Mouse (Mus musculus) heart, embryonic 13.5 days (tissue): ENCODE measurements around the gene Ube2v1. TPM values are rescaled to one million over a fixed set of nuclear protein-coding genes. Genes with fewer than 3 reads are reported as not detected.
"Not testable (repeated sequence)": the region's sequence is repeated elsewhere in the genome, so short reads cannot be mapped to it uniquely, and the experiment has no call there.

Source experiments
- ATAC-seq: fragments of 200-750 bp; cut with Nextera tagmentation; 2 replicates; pipeline ENCODE4 v1.8.0; 2017; ENCODE audit warnings: moderate TSS enrichment; ENCODE audit not compliant: insufficient number of reproducible peaks, low FRiP score, low TSS enrichment; ENCODE audit errors: extremely low read depth
- H3K27ac ChIP-seq: fragments of 300-500 bp; sonication (generic); replicated peaks from 2 replicates; pipeline ENCODE4 v1.5.1; 2015; ENCODE audit warnings: moderate library complexity, mild to moderate bottlenecking, inconsistent platforms
- H3K27me3 ChIP-seq: fragments of 300-500 bp; sonication (generic); replicated peaks from 2 replicates; pipeline ENCODE4 v1.6.1; 2015; ENCODE audit warnings: mild to moderate bottlenecking, inconsistent platforms
- H3K36me3 ChIP-seq: fragments of 300-500 bp; sonication (generic); 2 replicates; pipeline ENCODE4 v1.6.1; 2015; ENCODE audit warnings: mild to moderate bottlenecking, inconsistent platforms
- H3K4me1 ChIP-seq: fragments of 300-500 bp; sonication (generic); 2 replicates; pipeline ENCODE4 v1.6.1; 2015; ENCODE audit warnings: inconsistent platforms
- H3K4me2 ChIP-seq: fragments of 300-500 bp; sonication (generic); 2 replicates; pipeline ENCODE4 v1.6.1; 2015; ENCODE audit warnings: inconsistent platforms, mild to moderate bottlenecking, moderate library complexity
- H3K4me3 ChIP-seq: fragments of 300-500 bp; sonication (generic); 2 replicates; pipeline ENCODE4 v1.5.1; 2015; ENCODE audit warnings: moderate library complexity, mild to moderate bottlenecking, inconsistent platforms
- H3K9ac ChIP-seq: fragments of 300-500 bp; sonication (generic); 2 replicates; pipeline ENCODE4 v1.6.1; 2015; ENCODE audit warnings: inconsistent platforms, mild to moderate bottlenecking, moderate library complexity
- H3K9me3 ChIP-seq: fragments of 300-500 bp; sonication (generic); 2 replicates; pipeline ENCODE4 v1.6.1; 2016; ENCODE audit warnings: inconsistent platforms
- WGBS: fragments of 180-500 bp; shearing (Covaris S2); methylation state at CpG from one replicate; pipeline ENCODE4 v1.1.7; 2015; ENCODE audit warnings: mixed read lengths; 5-methylcytosine and 5-hydroxymethylcytosine counted together
- polyA plus RNA-seq: library from polyadenylated mRNA; unstranded; fragments of >200 nt; fragmentation: Nextera tagmentation; extraction: Ambion mirVana; gene quantifications from 2 replicates; pipeline ENCODE4 v1.2.1, GENCODE M21; 2015

Gene Ube2v1
- polyA plus RNA-seq, 1 experiment from 2014 or later, result 216 TPM

DNA sequence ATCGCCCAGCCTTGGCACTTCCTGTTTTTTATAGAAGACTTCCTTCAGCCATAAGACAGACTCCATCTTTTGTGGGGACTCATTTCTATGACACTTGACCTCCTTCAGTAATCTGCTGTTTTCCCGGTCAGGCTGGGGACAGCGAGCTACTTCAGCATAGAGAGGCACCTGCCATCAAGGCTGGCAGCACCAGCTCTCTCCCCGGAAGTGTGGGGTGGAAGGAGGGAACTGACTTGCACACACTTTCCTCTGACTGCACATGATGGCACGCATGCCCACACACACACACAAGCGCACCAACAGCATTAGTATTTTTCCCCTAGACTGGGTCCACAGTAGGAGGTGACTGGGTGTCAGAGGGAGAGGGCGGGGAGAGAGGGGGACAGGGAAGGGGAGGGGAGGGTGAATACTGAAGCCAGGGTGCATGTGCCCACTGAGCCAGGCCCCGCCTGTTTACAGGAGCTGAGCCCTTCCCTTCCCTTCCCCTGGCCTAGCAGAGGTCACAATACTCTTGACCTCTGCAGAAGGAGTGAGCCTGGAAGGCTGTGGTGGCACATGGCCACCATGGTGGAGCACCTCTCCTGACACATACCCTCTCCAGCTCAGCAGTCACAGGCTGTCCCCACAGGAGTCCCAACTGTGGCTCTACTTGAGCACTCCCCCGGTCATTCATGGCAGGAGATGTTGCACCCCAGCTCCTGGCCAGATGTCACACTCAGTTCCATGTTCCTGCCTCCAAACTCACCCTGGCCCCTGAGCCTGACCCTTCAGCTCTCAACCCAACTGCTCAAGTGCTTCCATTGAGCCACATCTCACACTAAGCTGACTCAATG lies 10.4 kb downstream of the Ube2v1 start:
- Histone ChIP-seq H3K4me3 (no peak overlapping the region), H3K27me3 (no peaks in the 10 kb centered on the region), H3K9me3 (no peaks in the 10 kb centered on the region), H3K36me3 (peaks cover 38% of the 10 kb centered on the region), H3K4me2 (no peak overlapping the region), H3K27ac (peak overlapping the region; percentile 54), H3K4me1 (peaks cover 61% of the 10 kb centered on the region), H3K9ac (peak overlapping the region; percentile 44; the same call in 1 of the 2 replicates)
- ATAC-seq, result no peak
- WGBS, result 67% methylated on average over 9 of the region's 9 CpGs

DNA sequence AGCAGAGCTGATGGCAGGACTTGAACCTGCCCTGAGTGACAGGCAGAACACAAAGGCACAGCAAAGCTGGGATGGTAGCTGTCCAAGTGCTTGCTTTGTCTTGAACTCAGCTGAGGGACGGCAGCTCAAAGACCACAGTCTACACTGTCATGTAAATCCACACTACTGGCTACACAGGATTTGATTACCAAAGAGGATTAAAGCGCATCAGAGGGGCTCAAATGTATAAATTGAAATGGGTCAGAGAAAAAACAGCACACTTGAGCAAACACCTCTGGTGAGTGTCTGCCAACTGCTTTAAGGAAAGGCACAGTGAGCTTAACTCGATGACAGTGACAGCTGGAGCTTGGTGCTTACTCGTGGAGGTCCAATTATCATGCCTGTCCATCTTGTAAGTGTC lies 14.4 kb downstream of the Ube2v1 start:
- peaks cover 34% of the 10 kb centered on the region for H3K4me1 ChIP-seq
- H3K4me2 ChIP-seq, result no peak overlapping the region
- no peak overlapping the region for H3K9ac ChIP-seq
- no peak for ATAC-seq
- no peak overlapping the region for H3K27ac ChIP-seq
- no peak overlapping the region for H3K4me3 ChIP-seq
- H3K27me3 ChIP-seq, result no peaks in the 10 kb centered on the region
- H3K36me3 ChIP-seq, result peaks cover 67% of the 10 kb centered on the region
- 57% methylated on average over 4 of the region's 4 CpGs for WGBS
- no peaks in the 10 kb centered on the region for H3K9me3 ChIP-seq

DNA sequence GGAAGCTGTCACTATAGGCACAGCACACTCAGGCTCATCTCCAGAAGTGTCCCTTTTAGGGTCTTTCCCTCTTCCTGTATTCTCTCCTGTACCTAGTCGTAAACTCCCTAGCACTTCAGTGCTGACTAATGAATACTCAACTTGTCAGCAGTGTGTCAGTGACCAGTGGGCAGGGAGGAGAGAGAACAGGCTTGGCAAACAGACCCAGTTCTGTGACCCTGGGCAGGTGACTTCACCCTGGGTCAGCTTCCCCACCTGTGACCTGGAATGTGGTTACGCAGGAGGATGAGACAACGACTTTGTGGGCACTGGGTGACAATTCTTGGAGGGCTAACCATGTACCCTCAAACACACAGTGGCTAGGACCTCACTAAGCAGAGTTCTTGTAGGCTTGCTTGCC lies 14.9 kb downstream of the Ube2v1 start:
- Histone ChIP-seq H3K27ac (no peak overlapping the region), H3K4me1 (peaks cover 30% of the 10 kb centered on the region), H3K9me3 (no peaks in the 10 kb centered on the region), H3K4me3 (no peak overlapping the region), H3K27me3 (no peaks in the 10 kb centered on the region), H3K4me2 (no peak overlapping the region), H3K36me3 (peaks cover 71% of the 10 kb centered on the region), H3K9ac (no peak overlapping the region)
- 79% methylated on average over 3 of the region's 3 CpGs for WGBS
- no peak for ATAC-seq

DNA sequence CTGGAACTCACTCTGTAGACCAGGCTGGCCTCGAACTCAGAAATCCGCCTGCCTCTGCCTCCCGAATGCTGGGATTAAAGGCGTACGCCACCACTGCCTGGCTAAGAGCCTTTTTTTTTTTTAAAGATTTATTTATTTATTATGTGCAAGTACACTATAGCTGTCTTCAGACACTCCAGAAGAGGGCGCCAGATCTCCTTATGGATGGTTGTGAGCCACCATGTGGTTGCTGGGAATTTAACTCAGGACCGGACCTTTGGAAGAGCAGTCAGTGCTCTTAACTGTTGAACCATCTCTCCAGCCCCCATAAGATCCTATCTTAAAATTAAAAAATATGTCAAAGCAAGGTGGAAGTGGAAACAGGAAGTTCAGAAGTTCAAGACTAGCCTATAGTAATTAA lies 18.6 kb downstream of the Ube2v1 start:
- not testable (repeated sequence) for H3K9ac ChIP-seq, H3K4me2 ChIP-seq, H3K4me3 ChIP-seq, H3K27ac ChIP-seq, H3K27me3 ChIP-seq, H3K9me3 ChIP-seq, ATAC-seq
- H3K4me1 ChIP-seq, result peaks cover 22% of the 10 kb centered on the region
- 90% methylated on average over 7 of the region's 7 CpGs for WGBS
- H3K36me3 ChIP-seq, result peaks cover 82% of the 10 kb centered on the region

DNA sequence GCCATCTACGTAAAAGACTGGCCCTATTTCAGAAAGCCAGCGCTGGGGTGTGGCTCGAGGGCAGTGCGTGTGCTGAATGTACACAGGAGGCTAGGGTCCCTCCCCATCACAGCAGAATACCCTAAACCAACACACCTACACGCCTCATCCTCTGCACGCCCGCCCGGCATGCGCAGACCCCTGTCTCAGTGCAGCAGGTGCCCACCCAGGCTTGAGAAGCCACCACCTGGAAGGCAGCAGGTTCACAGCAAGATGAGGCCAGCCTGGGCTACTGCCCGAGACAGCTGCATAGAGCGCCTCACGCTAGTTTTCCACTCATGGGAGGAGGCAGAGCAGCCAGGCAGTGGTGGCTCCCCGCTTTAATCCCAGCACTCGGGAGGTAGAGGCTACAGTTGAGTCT lies 19.8 kb downstream of the Ube2v1 start:
- no peak overlapping the region for H3K4me3 ChIP-seq
- H3K27me3 ChIP-seq, result no peaks in the 10 kb centered on the region
- H3K9ac ChIP-seq, result no peak overlapping the region
- no peak overlapping the region for H3K27ac ChIP-seq
- no peaks in the 10 kb centered on the region for H3K9me3 ChIP-seq
- 93% methylated on average over 14 of the region's 14 CpGs for WGBS
- no peak for ATAC-seq
- H3K4me1 ChIP-seq, result peaks cover 20% of the 10 kb centered on the region
- no peak overlapping the region for H3K4me2 ChIP-seq
- peaks cover 78% of the 10 kb centered on the region for H3K36me3 ChIP-seq

DNA sequence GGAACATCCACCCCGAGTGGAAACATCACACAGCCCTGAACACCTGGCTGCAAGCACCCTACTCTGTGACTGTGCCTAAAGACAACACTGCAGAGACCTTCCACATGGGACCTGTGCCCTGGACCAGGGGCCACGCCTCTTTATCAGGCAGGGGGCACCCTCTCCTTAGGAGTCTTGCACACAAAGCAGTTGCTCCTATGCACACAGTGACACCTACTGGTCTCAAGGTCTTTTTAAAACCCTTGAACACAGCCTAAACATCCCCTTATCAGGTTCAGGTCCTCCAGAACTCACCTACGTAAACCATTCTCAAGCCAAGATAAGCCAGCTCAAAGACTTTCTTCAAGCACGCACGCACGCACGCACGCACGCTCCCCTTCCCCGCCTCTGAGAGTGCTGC lies 20.6 kb downstream of the Ube2v1 start:
- Histone ChIP-seq H3K9me3 (no peaks in the 10 kb centered on the region), H3K4me2 (no peak overlapping the region), H3K27me3 (no peaks in the 10 kb centered on the region), H3K9ac (no peak overlapping the region), H3K27ac (no peak overlapping the region), H3K36me3 (peaks cover 75% of the 10 kb centered on the region), H3K4me3 (no peak overlapping the region), H3K4me1 (peaks cover 25% of the 10 kb centered on the region)
- no peak for ATAC-seq
- 74% methylated on average over 10 of the region's 10 CpGs for WGBS

DNA sequence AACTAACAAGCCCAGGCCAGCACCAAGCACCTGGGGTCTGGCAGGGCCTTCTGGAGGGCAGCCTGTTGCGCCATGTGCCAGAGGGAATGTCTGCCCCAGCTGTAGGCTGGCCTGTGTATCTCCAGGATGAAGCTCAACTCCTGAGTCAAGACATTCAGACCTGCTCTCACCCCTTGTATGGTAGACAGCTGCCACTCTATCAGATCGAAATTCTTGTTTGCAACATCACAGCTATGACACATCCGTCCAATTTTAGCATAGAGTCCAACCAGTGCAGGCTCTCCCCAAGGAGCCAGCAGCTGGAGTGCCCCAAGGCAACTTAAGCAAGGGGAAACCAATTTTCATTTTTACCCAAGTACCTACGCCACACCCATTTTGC lies 25.2 kb downstream of the Ube2v1 start:
- Histone ChIP-seq H3K9me3 (no peaks in the 10 kb centered on the region), H3K27ac (no peak overlapping the region), H3K4me1 (peaks cover 47% of the 10 kb centered on the region), H3K4me2 (no peak overlapping the region), H3K4me3 (no peak overlapping the region), H3K36me3 (peaks cover 29% of the 10 kb centered on the region), H3K27me3 (0 out of 2 replicates have a peak, but pooled peaks cover 16% of the 10 kb centered on the region), H3K9ac (peak overlapping the region; percentile 48; the same call in 1 of the 2 replicates)
- 69% methylated on average over 4 of the region's 4 CpGs for WGBS
- no peak for ATAC-seq

DNA sequence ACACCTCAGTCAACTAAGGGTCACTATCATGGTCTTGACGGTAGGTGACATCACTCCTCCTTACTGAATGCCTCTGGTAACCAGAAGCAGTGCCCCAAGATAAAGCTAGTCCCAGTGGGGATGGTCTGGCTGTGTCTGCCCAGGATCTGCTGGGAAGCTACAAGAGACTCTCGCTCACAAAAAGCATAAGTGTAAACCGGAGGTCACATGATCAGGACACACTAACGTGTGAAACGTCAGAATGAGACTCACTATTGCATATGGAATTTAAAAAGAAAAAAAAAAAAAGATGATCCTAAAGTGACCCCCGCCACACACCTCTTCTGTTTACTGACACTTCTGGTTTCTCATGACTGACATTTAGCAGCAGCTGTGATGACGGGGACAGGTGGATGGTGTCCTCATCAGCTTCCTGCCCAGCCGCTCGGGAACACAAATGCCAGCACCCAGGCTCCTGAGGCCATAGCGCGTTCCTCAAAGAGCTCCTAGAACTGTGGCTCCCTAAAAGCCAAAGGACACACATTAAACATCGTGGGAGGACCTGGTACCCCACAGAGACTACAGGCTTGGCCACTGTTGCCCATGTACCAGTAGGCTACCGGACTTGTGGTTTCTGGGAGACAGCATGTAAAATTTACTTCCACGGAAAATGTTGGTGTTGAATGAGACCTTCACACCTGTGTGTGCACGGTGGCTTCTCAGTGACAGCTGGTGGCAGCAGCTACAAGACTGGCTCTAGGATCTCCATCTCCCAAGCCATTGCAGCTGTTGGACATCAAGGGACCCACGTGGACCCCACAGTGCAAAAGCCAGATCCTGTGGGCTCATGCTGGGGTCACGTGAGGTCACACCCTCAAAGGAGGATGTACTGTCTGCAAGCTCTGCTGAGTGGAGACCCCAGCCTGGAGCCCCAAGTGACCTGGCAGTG lies 25.8 kb downstream of the Ube2v1 start:
- Histone ChIP-seq H3K4me2 (no peak overlapping the region), H3K9me3 (no peaks in the 10 kb centered on the region), H3K27ac (no peak overlapping the region), H3K27me3 (0 out of 2 replicates have a peak, but pooled peaks cover 18% of the 10 kb centered on the region), H3K4me3 (no peak overlapping the region), H3K36me3 (peaks cover 29% of the 10 kb centered on the region), H3K4me1 (peaks cover 43% of the 10 kb centered on the region), H3K9ac (no peak overlapping the region)
- 63% methylated on average over 17 of the region's 17 CpGs for WGBS
- ATAC-seq, result no peak

DNA sequence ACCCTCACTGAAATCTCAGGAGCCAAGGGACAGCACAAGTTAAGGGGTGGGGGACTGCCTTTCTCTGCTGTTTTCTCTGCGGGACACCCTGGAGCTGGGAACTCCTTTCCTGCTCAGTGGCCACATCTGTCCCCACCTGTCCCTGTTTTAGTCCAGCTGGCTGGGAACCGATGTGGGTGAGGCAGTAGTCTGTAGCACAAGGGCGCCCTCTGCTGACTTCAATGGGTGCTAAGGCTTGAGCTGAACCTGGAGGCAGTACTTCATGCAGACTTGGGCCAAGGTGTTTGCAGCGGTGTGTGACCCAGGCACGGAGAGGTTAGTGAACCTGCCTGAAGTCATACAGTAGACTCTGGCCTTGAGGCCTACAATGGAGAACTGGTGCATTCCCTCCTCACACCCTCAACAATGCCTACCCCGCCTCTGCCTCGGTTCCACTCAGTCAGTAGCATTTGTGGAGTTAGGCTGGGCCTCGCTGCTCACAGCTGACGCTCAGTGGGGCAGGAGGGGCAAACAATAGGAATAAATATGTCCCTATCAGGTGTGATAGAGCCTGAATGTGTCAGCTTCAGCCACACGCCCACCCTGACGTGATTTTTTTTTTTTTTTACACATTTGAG lies 26.6 kb downstream of the Ube2v1 start:
- H3K27ac ChIP-seq, result no peak overlapping the region
- no peak overlapping the region for H3K9ac ChIP-seq

DNA sequence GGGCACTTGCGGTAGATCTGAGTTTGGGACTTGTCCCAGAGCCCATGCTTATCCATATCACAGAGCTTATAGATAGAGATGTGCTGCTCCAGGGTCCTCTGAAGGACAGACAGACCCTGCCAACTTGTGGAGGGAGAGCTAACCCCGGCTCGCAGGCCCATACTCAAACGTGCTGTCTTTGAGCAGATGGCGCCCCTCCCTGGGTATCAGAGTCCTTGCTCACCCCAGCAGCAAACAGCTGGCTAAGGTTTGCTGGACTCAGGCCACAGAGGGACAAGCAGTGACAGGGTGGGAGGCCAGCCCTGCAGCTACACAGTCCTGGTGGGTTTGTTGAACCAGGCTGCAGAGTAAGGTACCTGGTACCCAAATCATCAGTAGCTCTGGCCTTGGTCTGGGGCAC lies 28.9 kb downstream of the Ube2v1 start:
- ATAC-seq, result no peak
- H3K4me3 ChIP-seq, result no peak overlapping the region
- peaks cover 11% of the 10 kb centered on the region; the same call in 1 of the 2 replicates for H3K36me3 ChIP-seq
- no peak overlapping the region for H3K4me2 ChIP-seq
- H3K9me3 ChIP-seq, result no peaks in the 10 kb centered on the region
- WGBS, result 24% methylated on average over 5 of the region's 5 CpGs
- peaks cover 47% of the 10 kb centered on the region for H3K4me1 ChIP-seq
- H3K9ac ChIP-seq, result no peak overlapping the region
- 0 out of 2 replicates have a peak, but pooled peaks cover 21% of the 10 kb centered on the region for H3K27me3 ChIP-seq
- no peak overlapping the region for H3K27ac ChIP-seq

More for the DNA sequence above, 26.6 kb downstream of the Ube2v1 start:
- 0 out of 2 replicates have a peak, but pooled peaks cover 18% of the 10 kb centered on the region for H3K27me3 ChIP-seq
- H3K4me1 ChIP-seq, result peaks cover 45% of the 10 kb centered on the region
- peaks cover 24% of the 10 kb centered on the region for H3K36me3 ChIP-seq
- H3K4me2 ChIP-seq, result no peak overlapping the region
- peak; percentile 34 for ATAC-seq
- 21% methylated on average over 11 of the region's 11 CpGs for WGBS
- no peaks in the 10 kb centered on the region for H3K9me3 ChIP-seq
- no peak overlapping the region for H3K4me3 ChIP-seq

DNA sequence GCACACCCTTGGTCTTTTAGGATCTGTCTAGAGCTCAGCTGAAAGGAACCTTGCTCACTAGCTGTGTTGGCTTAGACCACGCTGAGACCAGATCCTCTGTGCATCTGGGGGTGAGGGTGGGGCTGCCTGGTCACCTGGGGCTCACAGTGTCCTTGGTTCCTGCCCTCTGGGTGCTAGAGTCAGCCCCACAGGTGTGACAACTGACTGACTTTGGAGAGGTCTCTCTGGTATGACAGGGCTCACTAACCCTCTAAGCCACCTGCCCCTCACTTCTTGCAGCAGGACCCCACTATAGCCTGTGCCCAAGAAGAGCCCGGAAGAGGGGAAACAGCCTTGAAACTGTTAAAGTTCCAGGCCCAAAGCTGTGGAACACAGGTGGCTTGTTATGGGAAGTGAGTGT lies 29.5 kb downstream of the Ube2v1 start:
- Histone ChIP-seq H3K4me3 (no peak overlapping the region), H3K9ac (no peak overlapping the region), H3K9me3 (no peaks in the 10 kb centered on the region), H3K27ac (no peak overlapping the region), H3K27me3 (0 out of 2 replicates have a peak, but pooled peaks cover 22% of the 10 kb centered on the region), H3K36me3 (peaks cover 8% of the 10 kb centered on the region; the same call in 1 of the 2 replicates), H3K4me1 (peaks cover 51% of the 10 kb centered on the region), H3K4me2 (no peak overlapping the region)
- whole genome bisulfite sequencing, result 88% methylated on average over 2 of the region's 2 CpGs
- ATAC-seq, result no peak
